13 mouse cellular contexts compared by ENCODE assay signal in the genomic region with DNA sequence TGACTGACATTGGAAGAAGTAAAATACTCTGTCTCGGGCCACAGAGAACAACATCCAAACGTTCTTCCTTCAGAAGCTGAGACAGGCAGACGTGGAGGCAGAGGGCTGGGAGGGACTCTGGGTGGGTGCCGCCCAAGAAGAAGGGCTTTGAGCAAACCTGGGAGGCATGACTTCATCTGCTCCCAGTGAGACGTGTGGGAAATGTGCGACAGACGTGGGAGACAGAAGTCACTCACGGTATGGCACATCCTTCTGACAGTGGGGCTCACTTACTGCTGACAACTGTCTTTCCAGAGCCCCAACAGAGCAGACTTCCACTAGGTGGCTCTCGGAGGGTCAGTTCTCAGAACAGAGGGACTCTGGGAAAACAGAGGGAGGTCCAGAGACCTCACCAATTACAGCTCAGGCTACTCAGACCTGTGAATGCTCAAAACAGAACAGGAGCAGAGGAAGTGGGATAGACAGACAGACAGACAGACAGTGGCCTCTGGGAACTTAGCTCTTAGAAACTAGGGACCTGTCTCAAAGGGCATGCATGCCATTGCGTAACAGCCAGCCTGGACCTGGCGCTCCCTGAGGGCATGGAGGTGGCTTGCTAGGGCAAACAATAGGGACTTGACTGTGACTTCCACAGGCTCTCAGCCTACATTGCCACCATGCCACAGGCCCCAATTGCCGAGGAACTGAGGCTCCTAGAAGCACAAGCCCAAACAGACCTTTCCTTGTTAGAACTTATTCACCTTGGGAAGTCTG.
A peak's percentile ranks its signal among the peaks of the same experiment; 100 is the strongest.
DNase-seq lines count a peak whose midpoint lies in the region; ATAC-seq and TF ChIP-seq lines count a peak whose summit lies in the region.
"Had no signal": no experiment of that assay in that cellular context is flagged by ENCODE, and none has a peak within 500 bp of the region (broad histone marks: within the 10 kb centered on the region; RNA-seq: fewer than 3 reads in every experiment).

No protein-coding gene starts in this region.

- peak; percentile 33 for DNase-seq in layer of hippocampus, adult 9-11 months
- DNase-seq in layer of hippocampus, postnatal 10 days (ENCODE audit: low spot score in 2 of 2): no peak
- DNase-seq in kidney, postnatal 0 days (ENCODE audit: low spot score): no peak
- no peak for DNase-seq in retina, postnatal 1 day
- no peak for DNase-seq in B cell, adult 2 months
- no peak for DNase-seq in gastrocnemius, postnatal 25 days
- DNase-seq: adrenal gland, postnatal 25 days; cerebellum, postnatal 14 days; thymus, postnatal 25 days had no signal

- H3K9ac ChIP-seq in kidney, postnatal 0 days (ENCODE audit: low read depth, low read length): no peak overlapping the region
- no peak overlapping the region for H3K9ac ChIP-seq in liver, embryonic 15.5 days
- H3K9ac ChIP-seq: midbrain, embryonic 13.5 days had no signal

- no peaks in the 10 kb centered on the region for H3K4me1 ChIP-seq in kidney, postnatal 0 days (replicated peaks; ENCODE audit: insufficient read depth, low read length)
- no peaks in the 10 kb centered on the region for H3K4me1 ChIP-seq in liver, embryonic 15.5 days (replicated peaks)
- H3K4me1 ChIP-seq: midbrain, embryonic 13.5 days had no signal

- no peak overlapping the region for H3K4me3 ChIP-seq in kidney, postnatal 0 days (replicated peaks; ENCODE audit: low read depth, low read length)
- no peak overlapping the region for H3K4me3 ChIP-seq in liver, embryonic 15.5 days (replicated peaks)
- H3K4me3 ChIP-seq: erythroblast, embryonic 14.5 days; midbrain, embryonic 13.5 days had no signal

- ATAC-seq in common myeloid progenitor, adult 5-6 weeks (replicated peaks; ENCODE audit: low read depth, poor library complexity, severe bottlenecking): peak; percentile 42; the same call in 1 of the 2 replicates
- 0 out of 2 replicates have a peak, but pooled peaks have one; percentile 25 for ATAC-seq in kidney, postnatal 0 days (replicated peaks; ENCODE audit: low FRiP score, low read depth)
- ATAC-seq in liver, embryonic 15.5 days (ENCODE audit: insufficient read depth): peak; percentile 32; the same call in 1 of the 2 replicates
- ATAC-seq: midbrain, embryonic 13.5 days had no signal

- WGBS in kidney, postnatal 0 days: 72% methylated on average over 12 of the region's 12 CpGs
- 68% methylated on average over 12 of the region's 12 CpGs for WGBS in liver, embryonic 15.5 days (ENCODE audit: insufficient replicate concordance)

- no peaks in the 10 kb centered on the region for H3K9me3 ChIP-seq in kidney, postnatal 0 days (replicated peaks; ENCODE audit: low read length)
- no peaks in the 10 kb centered on the region for H3K9me3 ChIP-seq in liver, embryonic 15.5 days (replicated peaks)
- H3K9me3 ChIP-seq: midbrain, embryonic 13.5 days had no signal

- no peak overlapping the region for H3K4me2 ChIP-seq in kidney, postnatal 0 days (ENCODE audit: low read length)
- no peak overlapping the region for H3K4me2 ChIP-seq in liver, embryonic 15.5 days
- H3K4me2 ChIP-seq: midbrain, embryonic 13.5 days had no signal

- H3K27me3 ChIP-seq in kidney, postnatal 0 days (ENCODE audit: insufficient read depth, low read length): no peaks in the 10 kb centered on the region
- H3K27me3 ChIP-seq in liver, embryonic 15.5 days: no peaks in the 10 kb centered on the region
- H3K27me3 ChIP-seq: midbrain, embryonic 13.5 days had no signal

- TF ChIP-seq CTCF in kidney, postnatal 0 days (IDR thresholded peaks at IDR 0.05; ENCODE audit: low read depth): peak; percentile 24; the same call in 1 of the 2 replicates

- H3K27ac ChIP-seq in kidney, postnatal 0 days: no peak overlapping the region
- H3K27ac ChIP-seq in liver, embryonic 15.5 days (replicated peaks): no peak overlapping the region
- H3K27ac ChIP-seq: midbrain, embryonic 13.5 days had no signal

- H3K36me3 ChIP-seq in kidney, postnatal 0 days (ENCODE audit: insufficient read depth, low read length): peaks cover 28% of the 10 kb centered on the region
- peaks cover 25% of the 10 kb centered on the region for H3K36me3 ChIP-seq in liver, embryonic 15.5 days (replicated peaks)
